Mouse (Mus musculus) bone marrow, adult 2 months (tissue): ENCODE data around the gene Pld5.

Source experiments
- CTCF ChIP-seq: fragments of 200-500 bp; IDR thresholded peaks from 2 replicates; pipeline ENCODE4 v1.5.1; 2011; ENCODE audit warnings: low read length, control low read depth; ENCODE audit not compliant: control insufficient read depth, insufficient read depth
- POLR2A ChIP-seq: fragments of 200-500 bp; IDR thresholded peaks from 2 replicates; pipeline ENCODE4 v1.6.1; 2011; ENCODE audit warnings: low read depth, mild to moderate bottlenecking, control low read depth, low read length, borderline replicate concordance; ENCODE audit not compliant: control insufficient read depth

GRCm38 (mm10) chr1:175920029-175920428, 355.1 kb downstream of the Pld5 start, which contains the start of gene Gm38100:
- TF ChIP-seq CTCF (no peak), POLR2A (no peak)
